Mouse (Mus musculus): ENCODE results near the gene Gapvd1. TPM values are rescaled to one million over a fixed set of nuclear protein-coding genes. Genes with fewer than 3 reads are reported as not detected.
"Not testable (repeated sequence)": the region's sequence is repeated elsewhere in the genome, so short reads cannot be mapped to it uniquely, and the experiment has no call there.

Gene Gapvd1
- polyA plus RNA-seq, 1 experiment = 19.0 TPM

GRCm38 (mm10) chr2:34800371-34800770 is 45.3 kb upstream of the Gapvd1 start:
- peaks cover 10% of the 10 kb centered on the region for H3K4me1 ChIP-seq (ENCODE audit: control insufficient read depth, insufficient read depth, low read length)
- peak overlapping the region; percentile 63; the same call in 1 of the 2 replicates for H3K4me3 ChIP-seq (ENCODE audit: control insufficient read depth, low read depth, low read length)
- no peak for TF ChIP-seq POLR2A (IDR thresholded peaks at IDR 0.05; ENCODE audit: control insufficient read depth, low read depth, low read length)
- no peak for TF ChIP-seq CTCF (IDR thresholded peaks at IDR 0.05; ENCODE audit: control insufficient read depth, insufficient read depth, insufficient replicate concordance, low read depth, low read length)
- H3K27me3 ChIP-seq (ENCODE audit: control insufficient read depth, insufficient read depth, low read length) = no peaks in the 10 kb centered on the region
- peak overlapping the region; percentile 52 for H3K27ac ChIP-seq (ENCODE audit: control insufficient read depth, insufficient read depth, low read depth, low read length)
- H3K36me3 ChIP-seq (ENCODE audit: control insufficient read depth, insufficient read depth, low read length) = no peaks in the 10 kb centered on the region; the same call in 1 of the 2 replicates

GRCm38 (mm10) chr2:34799357-34800256 is 44.6 kb upstream of the Gapvd1 start, which contains the start of gene Rabepk:
Gene Rabepk (minus strand): TSS chr2:34799912.
- Histone ChIP-seq H3K4me3 (ENCODE audit: control insufficient read depth, low read depth, low read length) (peak within 1 kb of the TSS; percentile 100), H3K4me1 (ENCODE audit: control insufficient read depth, insufficient read depth, low read length) (peaks cover 10% of the 10 kb centered on the region), H3K27me3 (ENCODE audit: control insufficient read depth, insufficient read depth, low read length) (no peaks in the 10 kb centered on the region), H3K36me3 (ENCODE audit: control insufficient read depth, insufficient read depth, low read length) (no peaks in the 10 kb centered on the region), H3K27ac (ENCODE audit: control insufficient read depth, insufficient read depth, low read depth, low read length) (peak within 1 kb of the TSS; percentile 93)
- TF ChIP-seq CTCF (IDR thresholded peaks at IDR 0.05; ENCODE audit: control insufficient read depth, insufficient read depth, insufficient replicate concordance, low read depth, low read length) (no peak), POLR2A (IDR thresholded peaks at IDR 0.05; ENCODE audit: control insufficient read depth, low read depth, low read length) (peak; percentile 94)

DNA sequence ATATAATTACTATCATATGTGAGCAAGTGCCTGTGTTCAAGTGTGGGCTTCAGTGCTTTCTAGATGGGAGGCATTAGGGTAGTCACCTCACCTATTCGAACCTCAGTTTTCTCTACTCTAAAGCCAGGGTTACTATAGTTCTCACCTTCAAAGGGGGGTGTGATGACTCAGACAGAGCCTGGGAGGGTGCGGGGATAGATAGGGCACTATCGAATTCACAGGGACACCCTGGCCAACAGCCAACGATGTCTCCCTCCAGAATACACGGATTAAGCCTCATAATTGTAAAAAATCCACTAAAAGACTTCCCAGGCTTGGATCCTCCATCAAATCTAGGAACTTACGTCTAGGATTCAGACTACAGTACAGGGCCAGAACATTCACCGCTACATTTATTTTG is 40.4 kb upstream of the Gapvd1 start:
- no peak overlapping the region for H3K4me3 ChIP-seq (ENCODE audit: control insufficient read depth, low read depth, low read length)
- H3K36me3 ChIP-seq (ENCODE audit: control insufficient read depth, insufficient read depth, low read length) = no peaks in the 10 kb centered on the region; the same call in 1 of the 2 replicates
- no peak for TF ChIP-seq POLR2A (IDR thresholded peaks at IDR 0.05; ENCODE audit: control insufficient read depth, low read depth, low read length)
- H3K27ac ChIP-seq (ENCODE audit: control insufficient read depth, insufficient read depth, low read depth, low read length) = no peak overlapping the region
- H3K4me1 ChIP-seq (ENCODE audit: control insufficient read depth, insufficient read depth, low read length) = peaks cover 7% of the 10 kb centered on the region
- no peaks in the 10 kb centered on the region for H3K27me3 ChIP-seq (ENCODE audit: control insufficient read depth, insufficient read depth, low read length)

DNA sequence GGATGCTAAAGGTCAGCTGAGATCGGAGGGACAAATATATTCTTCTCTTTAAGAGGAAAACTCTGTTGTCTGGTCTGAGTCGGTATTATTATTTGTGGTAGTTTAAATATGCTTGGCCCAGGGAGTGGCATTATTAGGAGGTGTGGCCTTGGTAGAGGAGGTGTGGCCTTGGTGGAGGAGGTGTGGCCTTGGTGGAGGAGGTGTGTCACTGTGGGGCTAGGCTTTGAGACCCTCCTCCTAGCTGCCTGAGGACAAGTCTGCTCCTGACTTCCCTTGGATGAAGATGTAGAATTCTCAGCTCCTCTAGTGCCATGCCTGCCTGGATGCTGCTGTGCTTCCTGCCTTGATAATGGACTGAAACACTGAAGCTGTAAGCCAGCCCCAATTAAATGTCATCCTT is 39.5 kb upstream of the Gapvd1 start:
- TF ChIP-seq POLR2A (IDR thresholded peaks at IDR 0.05; ENCODE audit: control insufficient read depth, low read depth, low read length) (no peak), CTCF (IDR thresholded peaks at IDR 0.05; ENCODE audit: control insufficient read depth, insufficient read depth, insufficient replicate concordance, low read depth, low read length) (no peak)
- peaks cover 3% of the 10 kb centered on the region; the same call in 1 of the 2 replicates for H3K4me1 ChIP-seq (ENCODE audit: control insufficient read depth, insufficient read depth, low read length)
- no peaks in the 10 kb centered on the region; the same call in 1 of the 2 replicates for H3K36me3 ChIP-seq (ENCODE audit: control insufficient read depth, insufficient read depth, low read length)
- no peak overlapping the region for H3K4me3 ChIP-seq (ENCODE audit: control insufficient read depth, low read depth, low read length)
- H3K27me3 ChIP-seq (ENCODE audit: control insufficient read depth, insufficient read depth, low read length) = no peaks in the 10 kb centered on the region
- H3K27ac ChIP-seq (ENCODE audit: control insufficient read depth, insufficient read depth, low read depth, low read length) = no peak overlapping the region

- H3K27me3 ChIP-seq (ENCODE audit: control insufficient read depth, insufficient read depth, low read length); H3K36me3 ChIP-seq (ENCODE audit: control insufficient read depth, insufficient read depth, low read length); H3K27ac ChIP-seq (ENCODE audit: control insufficient read depth, insufficient read depth, low read depth, low read length): not testable (repeated sequence)
These were observed 37.5 kb upstream of the Gapvd1 start for GRCm38 (mm10) chr2:34792543-34792942.

GRCm38 (mm10) chr2:34790282-34790681 is 35.2 kb upstream of the Gapvd1 start:
- Histone ChIP-seq H3K27ac (ENCODE audit: control insufficient read depth, insufficient read depth, low read depth, low read length) (no peak overlapping the region), H3K4me3 (ENCODE audit: control insufficient read depth, low read depth, low read length) (no peak overlapping the region), H3K36me3 (ENCODE audit: control insufficient read depth, insufficient read depth, low read length) (no peaks in the 10 kb centered on the region; the same call in 1 of the 2 replicates), H3K4me1 (ENCODE audit: control insufficient read depth, insufficient read depth, low read length) (no peaks in the 10 kb centered on the region), H3K27me3 (ENCODE audit: control insufficient read depth, insufficient read depth, low read length) (no peaks in the 10 kb centered on the region)
- TF ChIP-seq CTCF (IDR thresholded peaks at IDR 0.05; ENCODE audit: control insufficient read depth, insufficient read depth, insufficient replicate concordance, low read depth, low read length) (no peak), POLR2A (IDR thresholded peaks at IDR 0.05; ENCODE audit: control insufficient read depth, low read depth, low read length) (no peak)

More at GRCm38 (mm10) chr2:34792543-34792942, 37.5 kb upstream of the Gapvd1 start:
- not testable (repeated sequence) for H3K4me1 ChIP-seq (ENCODE audit: control insufficient read depth, insufficient read depth, low read length); H3K4me3 ChIP-seq (ENCODE audit: control insufficient read depth, low read depth, low read length)

DNA sequence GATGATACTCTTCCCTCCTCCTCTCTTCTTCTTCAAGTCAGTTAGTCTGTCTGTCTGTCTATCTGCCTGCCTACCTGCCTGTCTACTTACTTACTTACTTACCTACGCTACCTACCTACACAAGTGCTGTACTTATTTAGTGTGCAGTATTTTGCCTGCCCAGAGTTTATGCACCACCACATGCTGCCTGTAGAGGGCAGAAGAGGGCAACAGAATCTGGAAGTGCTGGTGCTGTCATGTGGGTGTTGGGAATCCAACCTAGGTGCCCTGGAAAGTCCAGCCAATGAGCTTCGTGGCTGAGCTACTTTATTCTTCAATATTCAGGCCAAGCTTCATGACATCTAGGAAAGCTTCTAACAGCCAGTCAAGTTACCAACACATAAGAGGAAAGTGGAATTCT is 29.1 kb upstream of the Gapvd1 start:
- TF ChIP-seq POLR2A (IDR thresholded peaks at IDR 0.05; ENCODE audit: control insufficient read depth, low read depth, low read length) = no peak
- peak; percentile 83; the same call in 1 of the 2 replicates for TF ChIP-seq CTCF (IDR thresholded peaks at IDR 0.05; ENCODE audit: control insufficient read depth, insufficient read depth, insufficient replicate concordance, low read depth, low read length)
- H3K4me1 ChIP-seq (ENCODE audit: control insufficient read depth, insufficient read depth, low read length) = no peaks in the 10 kb centered on the region
- peak overlapping the region; percentile 78; the same call in 1 of the 2 replicates for H3K4me3 ChIP-seq (ENCODE audit: control insufficient read depth, low read depth, low read length)
- no peak overlapping the region for H3K27ac ChIP-seq (ENCODE audit: control insufficient read depth, insufficient read depth, low read depth, low read length)
- H3K36me3 ChIP-seq (ENCODE audit: control insufficient read depth, insufficient read depth, low read length) = no peaks in the 10 kb centered on the region; the same call in 1 of the 2 replicates
- H3K27me3 ChIP-seq (ENCODE audit: control insufficient read depth, insufficient read depth, low read length) = no peaks in the 10 kb centered on the region
